20 mouse cellular contexts compared by ENCODE assay signal in genomic region chr16:4436738-4437137, GRCm38 (mm10). TPM values are rescaled to one million over a fixed set of nuclear protein-coding genes. Genes with fewer than 3 reads are reported as not detected.
DNase-seq lines count a peak whose midpoint lies in the region; ATAC-seq lines count a peak whose summit lies in the region.
"Had no signal": no experiment of that assay in that cellular context is flagged by ENCODE, and none has a peak within 500 bp of the region (broad histone marks: within the 10 kb centered on the region; RNA-seq: fewer than 3 reads in every experiment).

No protein-coding gene starts in this region.

- no peak overlapping the region for H3K9ac ChIP-seq in kidney, embryonic 15.5 days
- no peak overlapping the region for H3K9ac ChIP-seq in kidney, embryonic 14.5 days (ENCODE audit: low read depth, low read length)
- H3K9ac ChIP-seq in neural tube, embryonic 15.5 days (replicated peaks) = no peak overlapping the region
- H3K9ac ChIP-seq: forebrain, postnatal 0 days; heart, embryonic 13.5 days; hindbrain, embryonic 13.5 days; limb, embryonic 12.5 days; midbrain, embryonic 15.5 days; stomach, embryonic 15.5 days had no signal

- H3K4me2 ChIP-seq in kidney, embryonic 15.5 days = no peak overlapping the region
- no peak overlapping the region for H3K4me2 ChIP-seq in kidney, embryonic 14.5 days (replicated peaks; ENCODE audit: low read depth, low read length)
- H3K4me2 ChIP-seq in neural tube, embryonic 15.5 days = no peak overlapping the region
- H3K4me2 ChIP-seq: heart, embryonic 13.5 days; hindbrain, embryonic 13.5 days; limb, embryonic 12.5 days; midbrain, embryonic 15.5 days; stomach, embryonic 15.5 days had no signal

- H3K27ac ChIP-seq in kidney, embryonic 15.5 days = no peak overlapping the region
- H3K27ac ChIP-seq in kidney, embryonic 14.5 days (ENCODE audit: low read depth, low read length) = no peak overlapping the region
- no peak overlapping the region for H3K27ac ChIP-seq in neural tube, embryonic 15.5 days (replicated peaks)
- H3K27ac ChIP-seq: heart, embryonic 13.5 days; hindbrain, embryonic 13.5 days; limb, embryonic 12.5 days; macrophage; midbrain, embryonic 15.5 days; stomach, embryonic 15.5 days had no signal

- H3K36me3 ChIP-seq in kidney, embryonic 15.5 days = no peaks in the 10 kb centered on the region
- H3K36me3 ChIP-seq in kidney, embryonic 14.5 days (ENCODE audit: control insufficient read depth, insufficient read depth, low read length) = no peaks in the 10 kb centered on the region
- no peaks in the 10 kb centered on the region for H3K36me3 ChIP-seq in neural tube, embryonic 15.5 days
- H3K36me3 ChIP-seq: heart, embryonic 13.5 days; hindbrain, embryonic 13.5 days; limb, embryonic 12.5 days; midbrain, embryonic 15.5 days; stomach, embryonic 15.5 days had no signal

- peak; percentile 32 for DNase-seq in adrenal gland, adult 2 months
- DNase-seq in adrenal gland, adult 8-10 months = no peak
- peak; percentile 51 for DNase-seq in thymus, postnatal 0 days (ENCODE audit: low spot score)
- DNase-seq in thymus, postnatal 25 days = no peak
- DNase-seq in left cerebral cortex, postnatal 25 days (ENCODE audit: low spot score in 2 of 2) = no peak
- DNase-seq: cerebellum, adult 11-12 months; forebrain, postnatal 0 days; gastrocnemius, postnatal 14 days; layer of hippocampus, postnatal 36 days; thymus, postnatal 36 days had no signal

- no peak overlapping the region for H3K4me3 ChIP-seq in kidney, embryonic 15.5 days (replicated peaks)
- H3K4me3 ChIP-seq in kidney, embryonic 14.5 days (ENCODE audit: low read length) = no peak overlapping the region
- H3K4me3 ChIP-seq in neural tube, embryonic 15.5 days (replicated peaks) = no peak overlapping the region
- H3K4me3 ChIP-seq: heart, embryonic 13.5 days; hindbrain, embryonic 13.5 days; limb, embryonic 12.5 days; midbrain, embryonic 15.5 days; stomach, embryonic 15.5 days had no signal

- no peaks in the 10 kb centered on the region for H3K9me3 ChIP-seq in kidney, embryonic 15.5 days (replicated peaks)
- no peaks in the 10 kb centered on the region for H3K9me3 ChIP-seq in kidney, embryonic 14.5 days (ENCODE audit: control insufficient read depth, low read length)
- H3K9me3 ChIP-seq in neural tube, embryonic 15.5 days (replicated peaks) = no peaks in the 10 kb centered on the region
- H3K9me3 ChIP-seq: heart, embryonic 13.5 days; limb, embryonic 12.5 days; midbrain, embryonic 15.5 days; stomach, embryonic 15.5 days had no signal

- H3K27me3 ChIP-seq in kidney, embryonic 15.5 days = no peaks in the 10 kb centered on the region
- no peaks in the 10 kb centered on the region for H3K27me3 ChIP-seq in kidney, embryonic 14.5 days (ENCODE audit: control insufficient read depth, insufficient read depth, low read length)
- no peaks in the 10 kb centered on the region for H3K27me3 ChIP-seq in neural tube, embryonic 15.5 days (replicated peaks)
- H3K27me3 ChIP-seq: heart, embryonic 13.5 days; hindbrain, embryonic 13.5 days; limb, embryonic 12.5 days; midbrain, embryonic 15.5 days; stomach, embryonic 15.5 days had no signal

- intact Hi-C loops in left cerebral cortex, postnatal 25 days (cut with DNase I) = no loop called here

- 0 out of 2 replicates have a peak, but pooled peaks have one; percentile 33 for ATAC-seq in kidney, embryonic 15.5 days (replicated peaks; ENCODE audit: low FRiP score)
- no peak for ATAC-seq in kidney, embryonic 14.5 days (ENCODE audit: low FRiP score, low TSS enrichment)
- ATAC-seq in neural tube, embryonic 15.5 days (ENCODE audit: low FRiP score) = no peak
- ATAC-seq: forebrain, postnatal 0 days; intestine, postnatal 0 days; midbrain, embryonic 15.5 days had no signal

- 0 out of 2 replicates have a peak, but pooled peaks cover 3% of the 10 kb centered on the region for H3K4me1 ChIP-seq in kidney, embryonic 15.5 days
- no peaks in the 10 kb centered on the region for H3K4me1 ChIP-seq in kidney, embryonic 14.5 days (ENCODE audit: control insufficient read depth, insufficient read depth, low read length)
- no peaks in the 10 kb centered on the region for H3K4me1 ChIP-seq in neural tube, embryonic 15.5 days
- H3K4me1 ChIP-seq: heart, embryonic 13.5 days; hindbrain, embryonic 13.5 days; limb, embryonic 12.5 days; midbrain, embryonic 15.5 days; stomach, embryonic 15.5 days had no signal

- 58% methylated on average over 4 of the region's 4 CpGs for WGBS in kidney, embryonic 15.5 days
- 59% methylated on average over 4 of the region's 4 CpGs for WGBS in kidney, embryonic 14.5 days
- WGBS in neural tube, embryonic 15.5 days = 90% methylated on average over 4 of the region's 4 CpGs

RNA-seq across cellular contexts. Expression of gene Adcy9, which starts 16.4 kb away (rescaled TPM):
- 10 to 100 TPM; 43.2 to 50.9 TPM for total RNA-seq in adrenal gland, adult 2 months (2021)
- polyA plus RNA-seq in adrenal gland, adult 2 months (2012; rRNA removed) = 38.2 and 56.7 TPM in 2 replicates
- total RNA-seq in adrenal gland, adult 8-10 months (2022) = 10 to 100 TPM; 62.8 to 84.2 (median 72.6) TPM
- 1.2 TPM in 2 replicates for polyA plus RNA-seq in kidney, embryonic 15.5 days (2015; fragmentation: Nextera tagmentation; extraction: Ambion mirVana)
- polyA plus RNA-seq in kidney, embryonic 14.5 days (2014; fragmentation: Nextera tagmentation; extraction: Ambion mirVana) = 1.1 and 1.3 TPM in 2 replicates
- 0.48 and 0.61 TPM in 2 replicates for polyA plus RNA-seq in thymus, postnatal 0 days (2015; fragmentation: Nextera tagmentation; extraction: Ambion mirVana)
- total RNA-seq in left cerebral cortex, postnatal 25 days (2021) = 10 to 100 TPM; 66.7 to 67.7 TPM
- 4.0 and 5.0 TPM in 2 replicates for polyA plus RNA-seq in neural tube, embryonic 15.5 days (2015; fragmentation: Nextera tagmentation; extraction: Ambion mirVana)

Comparison
In these comparisons a context has a peak if more than half of its experiments do, and no peak if none do; other contexts are left out.
1. DNase-seq: peak in adrenal gland, adult 2 months (single experiment) and thymus, postnatal 0 days (single experiment); none in adrenal gland, adult 8-10 months (single experiment), thymus, postnatal 25 days (single experiment) and left cerebral cortex, postnatal 25 days (0 of 2).